Mouse (Mus musculus) heart, adult 2 months (tissue): ENCODE data around the gene Sprr2h. TPM values are rescaled to one million over a fixed set of nuclear protein-coding genes. Genes with fewer than 3 reads are reported as not detected.

Experiments used
- DNase-seq, 2 experiments: peaks; one replicate each; pipeline ENCODE4 v3.0.0; 2021
- H3K27ac ChIP-seq: fragments of 200-600 bp; 2 replicates; pipeline ENCODE4 v1.8.1; 2022
- H3K27me3 ChIP-seq: fragments of 200-500 bp; 2 replicates; pipeline ENCODE4 v1.6.1; 2012; ENCODE audit warnings: mild to moderate bottlenecking, low read length, inconsistent platforms, mixed read lengths; ENCODE audit not compliant: control insufficient read depth, insufficient read depth
- H3K36me3 ChIP-seq: fragments of 200-500 bp; 2 replicates; pipeline ENCODE4 v1.6.1; 2012; ENCODE audit warnings: low read length, inconsistent platforms; ENCODE audit not compliant: control insufficient read depth, insufficient read depth
- H3K4me1 ChIP-seq: fragments of 200-500 bp; 2 replicates; pipeline ENCODE4 v1.6.1; 2011; ENCODE audit warnings: low read length; ENCODE audit not compliant: control insufficient read depth, insufficient read depth
- H3K4me3 ChIP-seq: fragments of 200-600 bp; 2 replicates; pipeline ENCODE4 v1.8.1; 2022
- H3K79me2 ChIP-seq: fragments of 200-500 bp; replicated peaks from 2 replicates; pipeline ENCODE4 v1.6.1; 2012; ENCODE audit warnings: mild to moderate bottlenecking, inconsistent platforms, low read length, moderate library complexity, mixed read lengths; ENCODE audit not compliant: control insufficient read depth, insufficient read depth
- H3K9ac ChIP-seq: fragments of 200-500 bp; 2 replicates; pipeline ENCODE4 v1.6.1; 2012; ENCODE audit warnings: low read depth, mild to moderate bottlenecking, control low read depth, inconsistent platforms, low read length, mixed read lengths
- CTCF ChIP-seq: fragments of 200-600 bp; IDR thresholded peaks from 2 replicates; pipeline ENCODE4 v1.8.1; 2022; ENCODE audit warnings: antibody characterized with exemption, mild to moderate bottlenecking, moderate library complexity
- EP300 ChIP-seq: fragments of 200-500 bp; IDR thresholded peaks from 2 replicates; pipeline ENCODE4 v1.6.1; 2011; ENCODE audit warnings: low read depth, low read length, control low read depth; ENCODE audit not compliant: insufficient read depth
- POLR2A ChIP-seq: fragments of 200-500 bp; IDR thresholded peaks from 2 replicates; pipeline ENCODE4 v1.6.1; 2011; ENCODE audit warnings: mild to moderate bottlenecking, low read depth, low read length, control low read depth; ENCODE audit not compliant: insufficient read depth
- WGBS: fragments of 180-500 bp; shearing (Covaris S2); methylation state at CpG from one replicate; pipeline ENCODE4 v1.1.7; 2018; 5-methylcytosine and 5-hydroxymethylcytosine counted together
- intact Hi-C: fragments of 180-260 bp; cut with DNase I; formaldehyde crosslinking; loops from one replicate; pipeline ENCODE4 v1.15.1; 2025
- long read RNA-seq: library from polyadenylated mRNA; stranded (forward); transcript quantifications from one replicate; pipeline ENCODE4 v2.0.0, GENCODE M21; 2021
- polyA plus RNA-seq: library from polyadenylated mRNA; depleted of rRNA; stranded (reverse); fragments of >200 nt; gene quantifications from 2 replicates; pipeline ENCODE4 v1.2.3, GENCODE M21; 2012; rRNA removed
- total RNA-seq, 2 experiments: library from RNA; stranded (reverse); gene quantifications; 2 replicates each; pipeline ENCODE4 v1.2.3; 2021

The Sprr2h gene
- total RNA-seq (not detected), polyA plus RNA-seq (not detected in 2 replicates)
- long read RNA-seq, result 0 reads

GRCm38 (mm10) chr3:92385385-92385784 lies at the start of gene Sprr2h:
Sprr2h (plus strand) TSS chr3:92385685.
- Histone ChIP-seq H3K36me3 (no peaks in the 10 kb centered on the region), H3K4me3 (no peak within 1 kb of the TSS), H3K27me3 (no peaks in the 10 kb centered on the region), H3K79me2 (no peaks in the 10 kb centered on the region), H3K4me1 (no peaks in the 10 kb centered on the region), H3K9ac (no peak within 1 kb of the TSS), H3K27ac (no peak within 1 kb of the TSS)
- intact Hi-C loops, result no loop called here
- 65% methylated on average over 1 of the region's 1 CpGs for WGBS
- no peak for DNase-seq
- TF ChIP-seq EP300 (no peak), POLR2A (no peak), CTCF (no peak)

DNA sequence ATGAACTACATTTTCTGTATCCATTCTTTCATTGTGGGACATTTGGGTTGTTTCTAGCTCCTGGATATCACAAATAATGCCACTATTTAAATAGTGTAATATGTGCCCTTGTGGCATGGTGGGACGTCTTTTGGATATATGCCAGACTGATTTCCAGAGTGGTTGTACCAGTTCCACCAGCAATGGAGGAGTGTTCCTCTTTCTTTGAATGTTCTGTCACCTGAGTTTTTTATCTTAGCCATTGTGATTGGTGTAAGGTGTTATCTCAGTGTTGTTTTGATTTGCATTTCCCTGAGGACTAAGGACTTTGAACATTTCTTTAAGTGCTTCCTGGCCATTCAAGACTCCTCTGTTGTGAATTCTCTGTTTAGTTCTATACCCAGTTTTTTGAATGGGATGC lies 49.2 kb upstream of the Sprr2h start:
- 60% methylated on average over 1 of the region's 1 CpGs for WGBS
- Histone ChIP-seq H3K9ac (no peak overlapping the region), H3K36me3 (no peaks in the 10 kb centered on the region), H3K4me3 (no peak overlapping the region), H3K79me2 (no peaks in the 10 kb centered on the region), H3K4me1 (no peaks in the 10 kb centered on the region), H3K27ac (no peak overlapping the region), H3K27me3 (no peaks in the 10 kb centered on the region)
- DNase-seq, result no peak
- intact Hi-C loops, result no loop called here
- TF ChIP-seq EP300 (no peak), CTCF (no peak), POLR2A (no peak)

DNA sequence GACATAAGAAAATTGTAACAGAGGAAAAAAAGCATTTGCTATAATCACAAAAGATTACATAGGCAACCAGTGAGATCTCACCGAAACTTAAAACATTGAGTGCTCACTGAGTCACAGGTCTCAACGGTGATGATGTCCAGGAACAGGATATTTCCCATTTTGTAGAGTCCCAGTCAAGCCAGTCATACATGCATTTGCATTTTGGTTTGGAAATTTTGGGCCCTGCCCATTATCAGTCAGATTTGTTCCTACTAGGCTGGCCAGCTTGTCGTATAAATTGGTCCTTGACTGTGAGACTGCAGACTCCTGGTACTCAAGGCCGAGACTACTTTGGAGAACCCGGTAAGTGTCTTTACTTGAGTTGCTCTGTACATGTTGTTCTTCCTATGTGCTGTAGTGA lies 46.6 kb upstream of the Sprr2h start, which contains the start of gene Sprr2d:
TSS of gene Sprr2d (plus strand) at position 301 of the 400 bp plus-strand sequence.
- TF ChIP-seq CTCF, result no peak
- TF ChIP-seq EP300, result no peak
- no peak for TF ChIP-seq POLR2A
- intact Hi-C loops, result no loop called here
- no peak within 1 kb of the TSS for H3K9ac ChIP-seq
- H3K27me3 ChIP-seq, result no peaks in the 10 kb centered on the region
- H3K27ac ChIP-seq, result no peak within 1 kb of the TSS
- no peak within 1 kb of the TSS for H3K4me3 ChIP-seq
- H3K79me2 ChIP-seq, result no peaks in the 10 kb centered on the region
- H3K4me1 ChIP-seq, result no peaks in the 10 kb centered on the region
- no peaks in the 10 kb centered on the region for H3K36me3 ChIP-seq
- WGBS, result 81% methylated on average over 5 of the region's 5 CpGs
- DNase-seq, result no peak

DNA sequence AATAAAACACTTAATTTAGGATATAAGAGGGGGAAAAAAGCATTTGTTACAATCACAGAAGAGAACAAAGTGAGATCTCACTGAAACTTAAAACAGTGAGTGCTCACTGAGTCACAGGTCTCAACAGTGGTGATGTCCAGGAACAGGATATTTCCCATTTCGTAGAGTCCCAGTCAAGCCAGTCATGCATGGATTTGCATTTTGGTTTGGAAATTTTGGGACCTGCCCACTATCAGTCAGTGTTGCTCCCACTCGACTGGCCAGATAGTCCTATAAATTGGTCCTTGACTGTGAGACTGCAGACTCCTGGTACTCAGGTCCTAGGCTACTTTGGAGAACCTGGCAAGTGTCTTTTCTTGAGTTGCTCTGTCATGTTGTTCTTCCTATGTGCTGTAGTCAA lies 33.6 kb upstream of the Sprr2h start, which contains the start of gene Sprr2e:
TSS of gene Sprr2e (plus strand) at position 301 of the 400 bp plus-strand sequence.
- no peak within 1 kb of the TSS for H3K4me3 ChIP-seq
- TF ChIP-seq POLR2A (no peak), CTCF (no peak), EP300 (no peak)
- no peaks in the 10 kb centered on the region for H3K4me1 ChIP-seq
- H3K9ac ChIP-seq, result no peak within 1 kb of the TSS
- no peak for DNase-seq
- no peak within 1 kb of the TSS for H3K27ac ChIP-seq
- no peaks in the 10 kb centered on the region for H3K36me3 ChIP-seq
- intact Hi-C loops, result no loop called here
- H3K79me2 ChIP-seq, result no peaks in the 10 kb centered on the region
- 73% methylated on average over 2 of the region's 2 CpGs for WGBS
- H3K27me3 ChIP-seq, result no peaks in the 10 kb centered on the region

GRCm38 (mm10) chr3:92361619-92362018 lies 23.9 kb upstream of the Sprr2h start:
- H3K9ac ChIP-seq, result no peak overlapping the region
- no peak overlapping the region for H3K4me3 ChIP-seq
- H3K79me2 ChIP-seq, result no peaks in the 10 kb centered on the region
- no peaks in the 10 kb centered on the region for H3K27me3 ChIP-seq
- intact Hi-C loops, result no loop called here
- no peaks in the 10 kb centered on the region for H3K4me1 ChIP-seq
- DNase-seq, result no peak
- H3K27ac ChIP-seq, result no peak overlapping the region
- no peak for TF ChIP-seq POLR2A
- no peak for TF ChIP-seq EP300
- TF ChIP-seq CTCF, result no peak
- H3K36me3 ChIP-seq, result no peaks in the 10 kb centered on the region

- no peaks in the 10 kb centered on the region for H3K36me3 ChIP-seq
- no peak for TF ChIP-seq POLR2A
- TF ChIP-seq CTCF, result no peak
- no peak for TF ChIP-seq EP300
- H3K79me2 ChIP-seq, result no peaks in the 10 kb centered on the region
- intact Hi-C loops, result no loop called here
- no peak within 1 kb of the TSS for H3K4me3 ChIP-seq
- H3K9ac ChIP-seq, result no peak within 1 kb of the TSS
- WGBS, result 49% methylated on average over 3 of the region's 3 CpGs
- no peaks in the 10 kb centered on the region for H3K4me1 ChIP-seq
- DNase-seq, result no peak
- H3K27ac ChIP-seq, result no peak within 1 kb of the TSS
- no peaks in the 10 kb centered on the region for H3K27me3 ChIP-seq
Measured at GRCm38 (mm10) chr3:92364887-92365286, 20.6 kb upstream of the Sprr2h start, which contains the start of gene Sprr2f. Sprr2f (plus strand) TSS chr3:92365187.
